Mouse (Mus musculus) liver, postnatal 0 days (tissue): ENCODE measurements around the gene Zfp934. TPM values are rescaled to one million over a fixed set of nuclear protein-coding genes. Genes with fewer than 3 reads are reported as not detected.
"Not testable (repeated sequence)": the region's sequence is repeated elsewhere in the genome, so short reads cannot be mapped to it uniquely, and the experiment has no call there.

Source experiments
- ATAC-seq: fragments of 200-750 bp; cut with Nextera tagmentation; 2 replicates; pipeline ENCODE4 v1.8.0; 2017; ENCODE audit warnings: mild to moderate bottlenecking, moderate library complexity
- DNase-seq: peaks from one replicate; pipeline ENCODE4 v3.0.0-alpha.2; 2016
- H3K27ac ChIP-seq: fragments of 300-500 bp; sonication (generic); 2 replicates; pipeline ENCODE4 v1.5.1; 2014; ENCODE audit warnings: antibody characterized with exemption, moderate library complexity, mild to moderate bottlenecking, low read depth
- H3K27me3 ChIP-seq: fragments of 300-500 bp; sonication (generic); 2 replicates; pipeline ENCODE4 v1.6.1; 2014; ENCODE audit warnings: low read length, control low read depth, mixed read lengths; ENCODE audit not compliant: insufficient read depth
- H3K36me3 ChIP-seq: fragments of 300-500 bp; sonication (generic); replicated peaks from 2 replicates; pipeline ENCODE4 v1.6.1; 2014; ENCODE audit warnings: mild to moderate bottlenecking, control low read depth, low read length, moderate library complexity, mixed read lengths; ENCODE audit not compliant: insufficient read depth
- H3K4me1 ChIP-seq: fragments of 300-500 bp; sonication (generic); 2 replicates; pipeline ENCODE4 v1.6.1; 2014; ENCODE audit warnings: antibody characterized with exemption, mild to moderate bottlenecking, control low read depth; ENCODE audit not compliant: insufficient read depth
- H3K4me2 ChIP-seq: fragments of 300-500 bp; sonication (generic); 2 replicates; pipeline ENCODE4 v1.6.1; 2014; ENCODE audit warnings: low read depth, mild to moderate bottlenecking, low read length, moderate library complexity, mixed read lengths
- H3K4me3 ChIP-seq: fragments of 300-500 bp; sonication (generic); 2 replicates; pipeline ENCODE4 v1.5.1; 2014; ENCODE audit warnings: low read depth, low read length
- H3K9ac ChIP-seq: fragments of 300-500 bp; sonication (generic); replicated peaks from 2 replicates; pipeline ENCODE4 v1.6.1; 2014; ENCODE audit warnings: mild to moderate bottlenecking, moderate library complexity
- H3K9me3 ChIP-seq: fragments of 300-500 bp; sonication (generic); 2 replicates; pipeline ENCODE4 v1.6.1; 2016; ENCODE audit warnings: mild to moderate bottlenecking, control low read depth, low read length, mixed read lengths
- CTCF ChIP-seq: sonication (generic); IDR thresholded peaks from 2 replicates; pipeline ENCODE4 v1.5.1; 2016; ENCODE audit warnings: antibody characterized with exemption, low read depth
- WGBS: fragments of 180-500 bp; shearing (Covaris S2); extraction: QIAGEN DNeasy Blood & Tissue Kit; methylation state at CpG from one replicate; pipeline ENCODE4 v1.1.7; 2014; ENCODE audit not compliant: insufficient replicate concordance; 5-methylcytosine and 5-hydroxymethylcytosine counted together
- microRNA-seq: library from miRNA; unstranded; fragments of <30 nt; microRNA quantifications from one replicate; pipeline ENCODE4, GENCODE M21; 2016
- polyA plus RNA-seq: library from polyadenylated mRNA; unstranded; fragments of >200 nt; fragmentation: Nextera tagmentation; extraction: Ambion mirVana; gene quantifications from 2 replicates; pipeline ENCODE4 v1.2.1, GENCODE M21; 2015

Zfp934 gene
- polyA plus RNA-seq, 1 experiment from 2014 or later, result 2.8 TPM

- H3K4me1 ChIP-seq, H3K9me3 ChIP-seq, H3K36me3 ChIP-seq, H3K4me2 ChIP-seq, H3K27me3 ChIP-seq, H3K4me3 ChIP-seq, H3K9ac ChIP-seq, DNase-seq, H3K27ac ChIP-seq, ATAC-seq: not testable (repeated sequence)
- peak; percentile 63 for TF ChIP-seq CTCF
Observed at GRCm38 (mm10) chr13:62469947-62470346, 101.1 kb downstream of the Zfp934 start.

GRCm38 (mm10) chr13:62466424-62467334 lies 104.3 kb downstream of the Zfp934 start, which contains the start of gene Gm49359:
TSS of gene Gm49359 (minus strand) at chr13:62466832.
- not testable (repeated sequence) for H3K4me1 ChIP-seq, H3K36me3 ChIP-seq, H3K27me3 ChIP-seq, H3K9me3 ChIP-seq
- H3K4me3 ChIP-seq, result peak within 1 kb of the TSS; percentile 72
- H3K27ac ChIP-seq, result peak within 1 kb of the TSS; percentile 77
- ATAC-seq (peak; percentile 100), DNase-seq (peak; percentile 85)
- peak within 1 kb of the TSS; percentile 74 for H3K9ac ChIP-seq
- peak within 1 kb of the TSS; percentile 59 for H3K4me2 ChIP-seq
- 2% methylated on average over 27 of the region's 28 CpGs for WGBS

Small RNA genes lying within 50 kb of the gene (microRNA-seq; reads per million reads assigned to microRNA genes)
- not detected for gene Gm22256

Other genes with a start within 250 kb of the Zfp934 start
- 1.1 and 1.3 TPM in 2 replicates for gene Gm3604, start 188.0 kb downstream of the Zfp934 start, polyA plus RNA-seq
- gene Gm49359, start 104.4 kb downstream of the Zfp934 start, polyA plus RNA-seq, result 0.97 and 2.2 TPM in 2 replicates
- 0.66 TPM in 1 of 2 replicates, not detected in the other for gene Zfp935, start 12.7 kb downstream of the Zfp934 start, polyA plus RNA-seq
- 1.3 and 1.4 TPM in 2 replicates for gene 6720489N17Rik, start 53.0 kb upstream of the Zfp934 start, polyA plus RNA-seq
- gene Platr25, start 189.5 kb upstream of the Zfp934 start, polyA plus RNA-seq, result 2.2 and 2.4 TPM in 2 replicates
- 0.28 and 0.80 TPM in 2 replicates for gene Gm5141, start 214.6 kb upstream of the Zfp934 start, polyA plus RNA-seq